Mouse (Mus musculus) 3T3-L1 (cell line): ENCODE results near the gene Acox3.
A peak's percentile ranks its signal among the peaks of the same experiment; 100 is the strongest.

Source experiments
- DNase-seq: peaks from one replicate; pipeline ENCODE4 v3.0.0-alpha.2; 2015; ENCODE audit warnings: low read depth, low spot score

Gene Acox3

GRCm38 (mm10) chr5:35610381-35610780 lies 27.5 kb downstream of the Acox3 start:
- no peak for DNase-seq

DNA sequence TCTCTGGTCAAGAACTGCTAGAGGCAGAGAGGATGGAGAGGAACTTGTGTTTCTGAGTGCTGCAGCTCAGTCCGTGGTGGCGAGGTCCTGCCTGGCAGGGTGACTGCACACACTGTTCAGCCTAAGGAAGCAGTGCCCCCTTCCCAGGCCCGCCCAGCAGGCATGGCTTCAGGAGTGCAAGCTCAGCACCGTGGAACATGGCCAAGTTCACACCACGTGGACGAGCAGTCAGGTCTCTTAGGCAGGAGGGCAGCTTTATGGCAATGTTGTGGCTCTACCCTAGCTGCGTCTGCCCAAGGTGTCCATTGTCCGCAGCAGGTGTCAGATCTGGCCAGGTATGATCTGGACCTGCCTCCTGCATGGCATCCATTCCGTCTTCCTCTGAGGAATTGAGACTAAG lies 28.3 kb downstream of the Acox3 start:
- DNase-seq, result no peak

- no peak for DNase-seq
Measured at GRCm38 (mm10) chr5:35611900-35612299, 29.1 kb downstream of the Acox3 start.

GRCm38 (mm10) chr5:35612722-35613121 lies 29.9 kb downstream of the Acox3 start:
- DNase-seq, result no peak

GRCm38 (mm10) chr5:35616943-35617342 lies 34.1 kb downstream of the Acox3 start:
- DNase-seq, result no peak

- no peak for DNase-seq
Measured at GRCm38 (mm10) chr5:35621114-35621513, 38.3 kb downstream of the Acox3 start.

DNA sequence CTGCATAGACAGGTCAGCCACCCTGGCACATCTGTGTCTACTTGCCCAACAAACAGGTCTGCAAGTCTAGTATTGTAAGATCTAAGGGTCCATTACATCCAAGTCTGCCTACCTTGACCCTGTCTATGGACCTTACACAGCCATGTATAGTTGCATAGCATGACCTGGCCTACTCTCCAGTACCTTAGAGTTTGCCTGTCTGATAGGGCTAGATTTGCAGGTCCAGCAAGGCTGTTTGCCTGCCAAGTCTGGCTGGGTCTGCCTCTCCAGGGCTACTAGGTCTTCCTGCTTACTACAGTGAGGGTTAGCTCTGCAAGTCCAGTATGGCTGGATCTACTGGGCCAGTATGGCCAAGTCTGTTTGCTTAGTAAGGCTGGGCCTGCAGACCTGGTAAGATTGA lies 41.0 kb downstream of the Acox3 start:
- no peak for DNase-seq

GRCm38 (mm10) chr5:35624751-35625239 lies 42.0 kb downstream of the Acox3 start:
- DNase-seq, result peak; percentile 57

GRCm38 (mm10) chr5:35626408-35626807 lies 43.6 kb downstream of the Acox3 start:
- peak; percentile 44 for DNase-seq

- no peak for DNase-seq
Measured at GRCm38 (mm10) chr5:35627307-35627840, 44.5 kb downstream of the Acox3 start.

- no peak for DNase-seq
Measured at GRCm38 (mm10) chr5:35628685-35629084, 45.8 kb downstream of the Acox3 start.

DNA sequence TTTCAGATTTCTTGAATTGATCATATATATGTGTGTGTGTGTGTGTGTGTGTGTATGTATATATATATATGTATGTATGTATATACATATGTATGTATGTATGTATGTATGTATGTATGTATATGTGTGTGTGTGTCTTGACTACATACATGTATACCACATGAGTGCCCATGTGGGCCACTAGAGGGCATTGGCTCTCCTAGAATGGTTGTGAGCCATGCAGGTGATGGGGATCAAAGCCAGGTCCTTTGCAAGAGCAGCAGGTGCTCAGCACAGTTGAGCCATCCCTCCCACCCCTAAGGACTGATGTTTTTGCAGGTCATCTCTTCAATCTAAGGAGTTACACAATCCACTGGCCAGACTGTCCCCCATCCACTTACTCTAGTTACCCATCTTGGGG lies 46.5 kb downstream of the Acox3 start:
- no peak for DNase-seq

DNA sequence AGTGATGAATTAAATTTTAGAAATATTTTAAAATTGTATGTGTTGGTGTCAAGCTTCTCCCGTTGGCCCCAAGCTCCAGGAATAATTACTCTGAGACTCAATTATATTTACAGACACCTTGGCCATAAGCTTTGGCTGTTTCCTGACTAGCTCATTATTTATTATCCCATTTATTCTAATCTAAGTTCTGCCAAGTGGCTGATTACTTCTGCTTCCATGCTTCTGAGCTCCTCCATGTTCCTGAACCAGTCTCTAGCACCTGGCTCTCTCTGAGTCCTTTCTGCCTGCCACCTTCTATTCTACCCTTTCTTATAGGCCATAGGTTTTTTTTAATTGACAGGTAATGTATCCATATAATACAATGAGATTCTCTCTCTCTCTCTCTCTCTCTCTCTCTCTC lies 47.9 kb downstream of the Acox3 start:
- no peak for DNase-seq

DNA sequence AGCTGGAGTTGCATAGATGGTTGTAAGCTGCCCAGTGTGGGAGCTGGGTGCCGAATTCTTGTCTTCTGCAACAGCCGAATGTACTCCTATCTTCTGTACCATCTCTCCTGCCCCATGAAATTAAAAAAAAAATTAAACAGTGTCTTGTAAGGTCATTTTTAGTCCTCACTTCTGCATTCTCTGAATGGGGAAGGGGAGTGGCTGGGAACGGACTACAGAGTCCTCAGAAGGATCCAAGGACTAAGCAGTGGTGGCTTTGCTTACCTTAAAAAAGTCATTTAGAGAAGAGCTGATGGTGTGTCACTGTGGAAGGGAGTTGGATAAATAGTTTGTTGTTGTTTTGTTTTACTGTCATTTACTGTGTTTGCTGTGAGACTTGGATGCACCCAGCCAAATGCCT lies 48.4 kb downstream of the Acox3 start:
- DNase-seq, result no peak

- DNase-seq, result no peak
Measured at GRCm38 (mm10) chr5:35631755-35632154, 48.9 kb downstream of the Acox3 start.

DNA sequence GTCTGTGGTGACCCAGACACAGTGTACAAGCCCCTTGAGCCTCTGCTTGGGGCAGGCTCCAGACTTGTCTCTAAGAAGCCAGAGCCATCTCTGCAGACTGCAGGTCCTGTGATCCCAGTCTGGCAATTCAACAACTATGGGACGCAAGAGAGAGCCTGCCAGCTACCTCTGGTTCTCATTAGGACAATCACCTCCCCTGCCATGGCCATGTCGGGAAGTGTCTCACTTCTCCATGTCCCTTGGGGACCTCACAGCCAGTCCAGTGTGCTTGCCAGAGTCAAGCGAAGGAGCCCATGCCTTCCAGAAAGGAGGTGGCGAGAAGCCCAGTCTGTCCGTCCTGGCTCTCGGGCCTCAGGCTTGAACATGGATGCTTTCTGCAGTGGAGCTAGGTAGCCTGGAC lies 50.0 kb downstream of the Acox3 start:
- no peak for DNase-seq

DNA sequence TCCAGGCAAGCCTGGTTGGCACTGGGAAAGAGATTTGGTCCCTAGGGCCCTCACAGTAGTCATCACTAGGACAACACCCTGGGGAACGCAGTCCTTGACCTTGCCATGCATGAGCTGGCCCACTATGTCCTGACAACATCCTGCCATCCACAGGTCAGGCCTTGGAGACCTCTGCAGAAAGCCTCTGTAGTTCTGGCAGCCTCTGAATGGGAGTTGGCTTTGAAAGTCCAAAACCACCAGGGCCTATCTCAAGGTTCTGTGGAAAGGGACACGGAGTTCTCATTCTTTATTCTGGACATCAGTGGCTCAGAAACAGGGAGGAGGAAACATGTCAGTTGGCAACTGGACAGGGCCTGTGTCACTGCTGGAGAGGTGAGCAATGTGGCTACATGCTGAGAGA lies 53.2 kb downstream of the Acox3 start:
- peak; percentile 49 for DNase-seq

DNA sequence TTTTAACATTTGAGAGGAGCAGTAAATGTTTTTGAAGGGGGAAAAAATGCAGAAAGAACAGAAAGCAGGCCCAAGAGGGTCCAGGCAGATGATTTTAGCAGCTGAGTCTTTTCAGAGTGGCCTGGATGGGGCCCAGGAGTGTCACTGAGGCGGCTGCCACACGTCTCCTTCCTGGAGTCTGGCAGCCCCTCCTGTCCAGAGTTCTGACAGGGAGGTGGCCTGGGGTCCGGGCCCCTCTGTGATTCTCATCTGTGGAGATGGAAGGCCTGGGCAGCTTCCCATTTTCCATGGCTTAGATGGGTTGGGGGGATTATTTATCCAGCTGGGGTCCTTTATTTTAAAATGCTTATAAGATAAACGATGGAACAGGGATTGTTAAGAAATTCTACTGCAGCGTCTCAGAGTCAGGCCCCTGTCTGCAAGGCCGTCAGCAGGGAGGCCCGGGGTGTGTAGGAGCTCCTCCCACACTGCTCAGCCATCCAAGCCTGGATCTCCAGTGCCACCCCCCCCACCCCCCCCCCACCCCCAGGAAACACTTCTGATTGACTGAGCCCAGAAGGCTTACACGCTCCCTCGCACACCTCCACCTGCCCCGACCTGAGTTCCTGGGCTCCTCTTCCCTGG lies 59.2 kb downstream of the Acox3 start:
- no peak for DNase-seq

DNA sequence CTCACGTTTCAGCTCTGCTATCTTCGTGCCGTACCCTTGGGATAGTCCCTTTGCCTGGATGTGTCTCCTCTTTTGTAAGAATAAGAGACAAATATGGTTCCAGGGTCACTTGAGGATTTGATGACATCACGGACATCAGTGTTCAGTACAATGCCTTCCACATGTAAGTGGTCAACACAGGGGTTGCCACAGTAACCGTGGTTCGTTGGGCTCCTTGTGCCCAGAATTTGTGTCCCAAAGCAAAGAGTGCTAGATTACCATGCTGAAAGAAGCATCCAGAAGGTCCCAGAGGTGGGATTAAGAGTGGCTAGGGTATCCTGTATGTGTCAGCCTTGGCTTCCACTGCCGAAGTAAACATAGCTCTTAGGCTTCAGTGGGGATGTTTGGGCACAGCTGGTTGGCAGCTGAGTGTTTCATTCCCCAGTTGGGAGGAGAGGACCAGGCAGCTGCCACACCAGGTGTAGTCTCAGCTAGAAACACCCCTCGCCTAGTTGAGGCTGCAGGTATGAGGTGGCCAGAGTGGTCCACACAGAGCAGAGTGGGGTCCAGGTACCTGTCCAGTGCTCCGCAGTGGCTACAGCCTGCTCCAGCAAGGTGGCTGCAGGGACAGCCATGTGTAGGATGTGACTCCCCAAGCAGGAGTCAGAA lies 60.7 kb downstream of the Acox3 start:
- no peak for DNase-seq

DNA sequence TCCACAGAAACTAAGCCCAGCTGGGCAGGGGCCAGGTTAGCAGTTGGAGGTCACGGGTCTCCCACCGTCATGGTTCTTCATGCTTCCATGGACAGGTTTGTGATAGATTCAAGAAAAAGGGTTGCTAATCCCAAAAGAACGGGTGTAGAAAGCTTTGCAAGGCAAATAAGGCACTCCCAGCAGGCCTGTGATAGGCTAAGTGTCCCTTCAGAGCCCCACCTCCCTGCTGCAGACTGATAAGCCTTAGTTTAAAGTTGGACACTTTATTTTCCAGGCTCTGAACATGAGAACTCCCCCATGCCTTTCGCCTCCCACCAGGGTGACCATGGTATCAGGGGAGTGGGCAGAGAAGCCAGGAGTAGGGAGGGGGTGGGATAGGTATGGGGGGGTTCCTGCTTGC lies 61.2 kb downstream of the Acox3 start:
- no peak for DNase-seq

DNA sequence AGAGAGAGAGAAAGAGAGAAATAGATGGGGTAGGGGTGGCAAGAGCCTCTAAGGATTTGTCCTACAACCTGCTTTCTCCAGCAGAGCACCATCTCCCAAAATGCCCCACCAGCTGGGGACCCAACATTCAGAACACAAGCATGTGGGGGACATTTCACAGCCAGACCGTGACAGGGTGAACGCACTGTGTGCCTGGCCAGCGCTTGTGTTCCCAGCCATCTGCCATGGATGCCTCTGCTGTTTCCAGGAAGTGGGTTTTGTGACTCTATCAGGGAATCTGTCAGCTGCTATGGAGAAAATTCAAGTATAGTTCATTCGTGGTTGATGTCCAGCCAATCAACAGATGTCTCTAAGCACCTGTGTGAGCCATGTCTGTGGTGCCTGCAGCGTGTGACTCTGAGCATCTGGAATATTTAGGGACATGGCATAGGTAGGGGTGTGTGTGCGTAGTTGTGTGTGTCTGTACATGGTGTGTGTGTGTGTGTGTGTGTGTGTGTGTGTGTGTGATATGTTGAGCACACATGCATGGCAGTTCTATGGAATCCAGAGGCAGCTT lies 63.2 kb downstream of the Acox3 start:
- DNase-seq, result no peak

DNA sequence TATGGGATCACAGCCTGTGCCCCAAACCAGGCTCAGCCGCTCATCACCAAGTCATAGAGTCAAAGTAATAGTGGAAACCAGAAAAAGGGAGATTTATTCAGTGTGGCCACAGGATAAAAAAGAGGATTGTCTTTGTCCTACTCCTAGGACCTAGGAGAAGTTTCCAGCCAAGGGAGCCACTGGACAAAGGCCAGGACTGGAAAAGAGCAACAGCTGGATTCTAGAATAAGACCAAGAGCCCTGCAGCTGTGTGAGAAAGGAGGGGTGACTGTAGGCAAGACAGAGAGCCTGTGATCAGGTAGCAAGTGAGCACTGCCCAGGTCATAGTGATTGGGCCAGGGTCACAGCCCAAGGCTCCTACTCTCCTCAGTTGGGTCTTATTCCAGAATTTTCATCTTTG lies 64.1 kb downstream of the Acox3 start:
- no peak for DNase-seq

DNA sequence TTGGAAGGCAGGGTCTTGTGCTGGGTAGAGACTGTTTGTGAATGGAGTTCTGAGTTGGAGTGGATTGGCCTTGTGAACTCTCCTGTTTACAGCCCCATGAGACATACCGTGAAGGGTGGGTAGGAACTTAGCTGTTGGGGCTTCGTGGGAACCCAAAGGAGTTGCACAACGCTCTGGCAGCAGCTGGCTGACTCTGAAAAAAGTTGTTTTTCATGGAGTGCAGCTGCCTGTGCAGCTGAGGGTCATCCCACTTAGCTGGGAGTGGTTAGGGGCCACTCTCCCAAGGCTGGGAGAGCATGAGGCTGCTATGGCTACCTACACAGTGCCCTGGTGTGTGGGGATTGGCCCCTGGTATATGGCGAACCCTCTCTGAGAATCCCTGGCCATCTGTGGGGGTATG lies 64.7 kb downstream of the Acox3 start:
- DNase-seq, result no peak
